Mouse (Mus musculus) CD8-positive naive resting alpha-beta T cell, adult 2 months (primary cell): ENCODE data around the gene Tmem151b.

Source experiments
- DNase-seq, 2 experiments: peaks; one replicate each; pipeline ENCODE4 v3.0.0; 2022; ENCODE audit warnings: low read depth in 2 of 2, low spot score in 2 of 2

The Tmem151b gene

GRCm38 (mm10) chr17:45546941-45547340, 2.5 kb downstream of the Tmem151b start:
- no peak for DNase-seq

GRCm38 (mm10) chr17:45545278-45545961, 4.1 kb downstream of the Tmem151b start:
- no peak for DNase-seq

- no peak for DNase-seq
Observed at GRCm38 (mm10) chr17:45544873-45545277, 4.6 kb downstream of the Tmem151b start.

- DNase-seq = no peak
Observed at GRCm38 (mm10) chr17:45544001-45544872, 5.2 kb downstream of the Tmem151b start.

- DNase-seq = no peak
Observed at GRCm38 (mm10) chr17:45543115-45543514, 6.4 kb downstream of the Tmem151b start.

- no peak for DNase-seq
Observed at GRCm38 (mm10) chr17:45542705-45543104, 6.8 kb downstream of the Tmem151b start.

- no peak for DNase-seq
Observed at GRCm38 (mm10) chr17:45542129-45542528, 7.3 kb downstream of the Tmem151b start.

- DNase-seq = no peak
Observed at GRCm38 (mm10) chr17:45539664-45540063, 9.8 kb downstream of the Tmem151b start.

- DNase-seq = no peak
Observed at GRCm38 (mm10) chr17:45538394-45538793, 11.1 kb downstream of the Tmem151b start.

- no peak for DNase-seq
Observed at GRCm38 (mm10) chr17:45536264-45536663, 13.2 kb downstream of the Tmem151b start.

- DNase-seq = no peak
Observed at GRCm38 (mm10) chr17:45532896-45533295, 16.6 kb downstream of the Tmem151b start.

- DNase-seq = no peak
Observed at GRCm38 (mm10) chr17:45530346-45530782, 19.1 kb downstream of the Tmem151b start.

GRCm38 (mm10) chr17:45526571-45526970, 22.9 kb downstream of the Tmem151b start:
- no peak for DNase-seq

- no peak for DNase-seq
Observed at GRCm38 (mm10) chr17:45524961-45525360, 24.5 kb downstream of the Tmem151b start.

- DNase-seq = no peak
Observed at GRCm38 (mm10) chr17:45523263-45523662, 26.2 kb downstream of the Tmem151b start, which contains the start of gene Tcte1. Gene Tcte1 (plus strand): TSS chr17:45523434.

GRCm38 (mm10) chr17:45520136-45520535, 29.3 kb downstream of the Tmem151b start:
- no peak for DNase-seq

GRCm38 (mm10) chr17:45518766-45519475, 30.6 kb downstream of the Tmem151b start:
- no peak for DNase-seq

GRCm38 (mm10) chr17:45517549-45518215, 31.8 kb downstream of the Tmem151b start:
- DNase-seq = no peak

GRCm38 (mm10) chr17:45517135-45517534, 32.3 kb downstream of the Tmem151b start:
- no peak for DNase-seq

- DNase-seq = peak; percentile 68 to 72
Observed at GRCm38 (mm10) chr17:45516488-45516887, 33.0 kb downstream of the Tmem151b start.

- no peak for DNase-seq
Observed at GRCm38 (mm10) chr17:45515806-45516205, 33.7 kb downstream of the Tmem151b start.
